Mouse (Mus musculus): ENCODE measurements around the gene Plekha3. TPM values are rescaled to one million over a fixed set of nuclear protein-coding genes. Genes with fewer than 3 reads are reported as not detected.

Gene Plekha3
- total RNA-seq, 2 experiments from 2014 or later, result 19.2 to 19.7 TPM

Other genes starting within 250 kb of the Plekha3 start
- 10 to 100 TPM; 16.0 to 16.9 TPM for gene Prkra, start 27.3 kb upstream of the Plekha3 start, total RNA-seq (2021)
- gene Pjvk, start 26.8 kb upstream of the Plekha3 start, total RNA-seq (2021), result under 1 TPM in 1 of 2 experiments, not detected in 1; 0.27 TPM
- 10 to 100 TPM; 23.6 to 23.7 TPM for gene Fkbp7, start 2.2 kb upstream of the Plekha3 start, total RNA-seq (2021)